Mouse (Mus musculus) neural tube, embryonic 14.5 days (tissue): ENCODE data around the gene Numbl. TPM values are rescaled to one million over a fixed set of nuclear protein-coding genes. Genes with fewer than 3 reads are reported as not detected.

Experiments used
- ATAC-seq: fragments of 200-750 bp; cut with Nextera tagmentation; 2 replicates; pipeline ENCODE4 v1.8.0; 2017; ENCODE audit warnings: low read depth, mild to moderate bottlenecking, moderate TSS enrichment, moderate library complexity
- H3K27ac ChIP-seq: fragments of 300-500 bp; sonication (generic); 2 replicates; pipeline ENCODE4 v1.5.1; 2014; ENCODE audit warnings: low read depth, mild to moderate bottlenecking, control low read depth, low read length, moderate library complexity, mixed read lengths
- H3K27me3 ChIP-seq: fragments of 300-500 bp; sonication (generic); 2 replicates; pipeline ENCODE4 v1.6.1; 2014; ENCODE audit warnings: low read length; ENCODE audit not compliant: control insufficient read depth, insufficient read depth
- H3K36me3 ChIP-seq: fragments of 300-500 bp; sonication (generic); 2 replicates; pipeline ENCODE4 v1.6.1; 2014; ENCODE audit warnings: low read length, mixed read lengths; ENCODE audit not compliant: control insufficient read depth, insufficient read depth
- H3K4me1 ChIP-seq: fragments of 300-500 bp; sonication (generic); 2 replicates; pipeline ENCODE4 v1.6.1; 2014; ENCODE audit warnings: low read length; ENCODE audit not compliant: control insufficient read depth, insufficient read depth
- H3K4me2 ChIP-seq: fragments of 300-500 bp; sonication (generic); 2 replicates; pipeline ENCODE4 v1.6.1; 2014; ENCODE audit warnings: mild to moderate bottlenecking, low read depth, low read length, control low read depth
- H3K4me3 ChIP-seq: fragments of 300-500 bp; sonication (generic); 2 replicates; pipeline ENCODE4 v1.5.1; 2014; ENCODE audit warnings: low read depth, low read length, control low read depth, mixed read lengths
- H3K9ac ChIP-seq: fragments of 300-500 bp; sonication (generic); replicated peaks from 2 replicates; pipeline ENCODE4 v1.6.1; 2014; ENCODE audit warnings: low read depth, mild to moderate bottlenecking, control low read depth, low read length, mixed read lengths
- H3K9me3 ChIP-seq: fragments of 300-500 bp; sonication (generic); 2 replicates; pipeline ENCODE4 v1.6.1; 2016; ENCODE audit warnings: low read length; ENCODE audit not compliant: control insufficient read depth
- WGBS: fragments of 180-500 bp; shearing (Covaris S2); extraction: QIAGEN DNeasy Blood & Tissue Kit; methylation state at CpG from one replicate; pipeline ENCODE4 v1.1.7; 2014; 5-methylcytosine and 5-hydroxymethylcytosine counted together
- polyA plus RNA-seq: library from polyadenylated mRNA; unstranded; fragments of >200 nt; fragmentation: Nextera tagmentation; extraction: Ambion mirVana; gene quantifications from 2 replicates; pipeline ENCODE4 v1.2.1, GENCODE M21; 2014

Gene Numbl
- polyA plus RNA-seq, 1 experiment from 2014 or later = 27.9 TPM

GRCm38 (mm10) chr7:27323001-27323400, 64.8 kb downstream of the Numbl start:
- ATAC-seq = no peak
- no peak overlapping the region for H3K27ac ChIP-seq
- H3K9ac ChIP-seq = no peak overlapping the region
- H3K9me3 ChIP-seq = no peaks in the 10 kb centered on the region
- 94% methylated on average over 5 of the region's 5 CpGs for WGBS
- no peaks in the 10 kb centered on the region for H3K36me3 ChIP-seq
- H3K4me1 ChIP-seq = no peaks in the 10 kb centered on the region
- no peak overlapping the region for H3K4me2 ChIP-seq
- no peak overlapping the region for H3K4me3 ChIP-seq
- H3K27me3 ChIP-seq = peaks cover 31% of the 10 kb centered on the region

GRCm38 (mm10) chr7:27324161-27324560, 65.9 kb downstream of the Numbl start:
- WGBS = over 99% methylated on average over 11 of the region's 11 CpGs

DNA sequence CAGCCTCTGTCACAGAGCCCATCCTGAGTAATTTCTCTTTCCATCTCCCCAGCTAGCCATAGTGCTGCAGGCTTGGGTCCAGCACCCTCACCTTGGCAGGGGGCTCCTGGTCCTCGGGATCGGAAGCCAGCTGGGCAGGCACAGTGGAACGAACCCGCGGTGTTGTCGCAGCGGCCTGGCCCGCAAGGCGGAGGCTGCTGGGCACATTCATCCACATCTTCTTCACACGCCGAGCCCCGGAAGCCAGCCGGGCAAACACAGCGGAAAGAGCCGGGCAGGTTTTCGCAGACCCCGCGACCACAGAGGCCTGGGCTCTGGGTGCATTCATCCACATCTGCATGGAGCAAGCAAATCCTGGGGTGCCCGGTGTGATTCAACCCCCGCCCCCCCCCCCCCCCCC, 66.7 kb downstream of the Numbl start:
- ATAC-seq = no peak
- WGBS = 48% methylated on average over 19 of the region's 20 CpGs
- H3K9ac ChIP-seq = no peak overlapping the region
- H3K27me3 ChIP-seq = peaks cover 46% of the 10 kb centered on the region
- H3K36me3 ChIP-seq = no peaks in the 10 kb centered on the region
- H3K9me3 ChIP-seq = no peaks in the 10 kb centered on the region
- 0 out of 2 replicates have a peak, but pooled peaks cover 3% of the 10 kb centered on the region for H3K4me1 ChIP-seq
- no peak overlapping the region for H3K4me3 ChIP-seq
- H3K4me2 ChIP-seq = no peak overlapping the region
- no peak overlapping the region for H3K27ac ChIP-seq

More at GRCm38 (mm10) chr7:27324161-27324560, 65.9 kb downstream of the Numbl start:
- Histone ChIP-seq H3K4me3 (no peak overlapping the region), H3K9ac (no peak overlapping the region), H3K36me3 (no peaks in the 10 kb centered on the region), H3K27me3 (peaks cover 39% of the 10 kb centered on the region), H3K9me3 (no peaks in the 10 kb centered on the region), H3K4me2 (no peak overlapping the region), H3K27ac (no peak overlapping the region), H3K4me1 (no peaks in the 10 kb centered on the region)
- ATAC-seq = no peak

GRCm38 (mm10) chr7:27325697-27326096, 67.5 kb downstream of the Numbl start:
- Histone ChIP-seq H3K4me2 (peak overlapping the region; percentile 38; the same call in 1 of the 2 replicates), H3K27me3 (peaks cover 54% of the 10 kb centered on the region), H3K9me3 (no peaks in the 10 kb centered on the region), H3K36me3 (no peaks in the 10 kb centered on the region), H3K27ac (no peak overlapping the region), H3K4me3 (peak overlapping the region; percentile 21; the same call in 1 of the 2 replicates), H3K9ac (0 out of 2 replicates have a peak overlapping the region, but pooled peaks have one; percentile 28), H3K4me1 (0 out of 2 replicates have a peak, but pooled peaks cover 3% of the 10 kb centered on the region)
- 1% methylated on average over 24 of the region's 24 CpGs for WGBS
- ATAC-seq = peak; percentile 39; the same call in 1 of the 2 replicates

GRCm38 (mm10) chr7:27326101-27326880, 68.1 kb downstream of the Numbl start:
- ATAC-seq = no peak
- Histone ChIP-seq H3K4me3 (peak overlapping the region; percentile 21; the same call in 1 of the 2 replicates), H3K27me3 (peaks cover 60% of the 10 kb centered on the region), H3K36me3 (no peaks in the 10 kb centered on the region), H3K9ac (no peak overlapping the region), H3K4me2 (peak overlapping the region; percentile 38; the same call in 1 of the 2 replicates), H3K4me1 (peaks cover 7% of the 10 kb centered on the region; the same call in 1 of the 2 replicates), H3K27ac (no peak overlapping the region), H3K9me3 (no peaks in the 10 kb centered on the region)
- WGBS = 34% methylated on average over 34 of the region's 34 CpGs

DNA sequence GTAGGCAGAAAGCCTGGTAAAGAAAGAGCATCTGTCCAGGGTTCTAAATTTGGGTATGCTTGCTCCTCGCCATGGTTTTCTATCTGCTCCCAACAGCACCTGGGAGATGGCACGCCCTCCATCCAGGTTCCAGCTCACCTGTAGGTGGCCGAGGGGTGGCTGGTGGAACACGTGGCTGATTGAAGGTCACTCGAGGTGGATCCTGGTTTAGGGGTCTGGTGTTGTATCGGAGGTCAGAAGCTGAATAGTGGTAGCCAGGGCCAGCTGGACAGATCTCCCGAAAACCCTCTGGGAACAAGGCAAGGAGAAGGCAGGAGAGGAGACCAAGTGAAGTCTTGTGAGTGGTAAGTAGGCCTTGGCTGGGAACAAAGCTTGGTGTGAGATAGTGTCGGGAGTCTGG, 69.3 kb downstream of the Numbl start:
- H3K9ac ChIP-seq = no peak overlapping the region
- 90% methylated on average over 8 of the region's 8 CpGs for WGBS
- no peak overlapping the region for H3K4me2 ChIP-seq
- no peak overlapping the region for H3K27ac ChIP-seq
- no peaks in the 10 kb centered on the region for H3K9me3 ChIP-seq
- H3K27me3 ChIP-seq = peaks cover 70% of the 10 kb centered on the region
- no peaks in the 10 kb centered on the region for H3K36me3 ChIP-seq
- H3K4me3 ChIP-seq = no peak overlapping the region
- ATAC-seq = no peak
- H3K4me1 ChIP-seq = peaks cover 7% of the 10 kb centered on the region; the same call in 1 of the 2 replicates

GRCm38 (mm10) chr7:27328161-27328560, 69.9 kb downstream of the Numbl start:
- Histone ChIP-seq H3K4me1 (peaks cover 9% of the 10 kb centered on the region; the same call in 1 of the 2 replicates), H3K4me2 (no peak overlapping the region), H3K9ac (no peak overlapping the region), H3K27ac (no peak overlapping the region), H3K27me3 (peaks cover 76% of the 10 kb centered on the region), H3K9me3 (no peaks in the 10 kb centered on the region), H3K4me3 (no peak overlapping the region), H3K36me3 (no peaks in the 10 kb centered on the region)
- WGBS = 88% methylated on average over 11 of the region's 11 CpGs
- ATAC-seq = no peak

- Histone ChIP-seq H3K9ac (no peak overlapping the region), H3K27ac (no peak overlapping the region), H3K4me1 (peaks cover 14% of the 10 kb centered on the region; the same call in 1 of the 2 replicates), H3K9me3 (no peaks in the 10 kb centered on the region), H3K36me3 (no peaks in the 10 kb centered on the region), H3K4me3 (no peak overlapping the region), H3K4me2 (no peak overlapping the region), H3K27me3 (peaks cover 81% of the 10 kb centered on the region)
- WGBS = 37% methylated on average over 16 of the region's 16 CpGs
- ATAC-seq = no peak
These were observed 70.4 kb downstream of the Numbl start for GRCm38 (mm10) chr7:27328648-27329047.

GRCm38 (mm10) chr7:27329326-27329947, 71.2 kb downstream of the Numbl start:
- ATAC-seq = peak; percentile 33; the same call in 1 of the 2 replicates
- peaks cover 86% of the 10 kb centered on the region for H3K27me3 ChIP-seq
- WGBS = 4% methylated on average over 42 of the region's 45 CpGs
- peak overlapping the region; percentile 39; the same call in 1 of the 2 replicates for H3K9ac ChIP-seq
- H3K4me2 ChIP-seq = peak overlapping the region; percentile 23
- H3K9me3 ChIP-seq = no peaks in the 10 kb centered on the region
- peak overlapping the region; percentile 7; the same call in 1 of the 2 replicates for H3K4me3 ChIP-seq
- peaks cover 16% of the 10 kb centered on the region; the same call in 1 of the 2 replicates for H3K4me1 ChIP-seq
- no peak overlapping the region for H3K27ac ChIP-seq
- H3K36me3 ChIP-seq = no peaks in the 10 kb centered on the region
